Mouse (Mus musculus) c-Kit-positive CD71-negative TER-119-negative erythroid progenitor cells, embryonic 14.5 days (primary cell): Measurements from ENCODE around the gene Itfg1.
"Not testable (repeated sequence)": the region's sequence is repeated elsewhere in the genome, so short reads cannot be mapped to it uniquely, and the experiment has no call there.

Experiments
- DNase-seq: peaks from one replicate; pipeline ENCODE4 v3.0.0-alpha.2; 2013; ENCODE audit warnings: low read depth

The Itfg1 gene

GRCm38 (mm10) chr8:85840657-85841488, at the start of gene Itfg1, which contains the start of gene Phkb:
Itfg1 (minus strand) TSS chr8:85840921.
Phkb (plus strand) TSS chr8:85840959.
- DNase-seq, result peak; percentile 70

- DNase-seq, result no peak
Observed at GRCm38 (mm10) chr8:85884811-85885210, 44.1 kb upstream of the Itfg1 start.

DNA sequence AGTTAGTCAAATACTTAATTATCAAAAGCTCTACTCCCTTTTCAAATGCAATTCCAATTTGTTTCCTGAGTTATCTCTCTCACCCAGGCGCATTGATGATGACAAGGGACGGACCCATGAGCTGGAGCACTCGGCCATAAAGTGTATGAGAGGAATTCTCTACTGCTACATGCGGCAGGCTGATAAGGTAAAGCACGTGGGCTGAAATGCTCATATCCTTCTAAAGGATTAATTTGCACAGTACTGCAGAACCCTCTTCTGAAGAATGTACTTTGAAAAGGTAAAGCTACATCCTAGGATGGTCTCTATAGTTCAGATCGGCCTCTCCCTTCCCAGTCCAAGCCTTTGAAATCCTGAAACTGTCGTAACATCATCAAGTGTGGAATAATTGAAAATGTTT, 38.9 kb upstream of the Itfg1 start:
- DNase-seq, result peak; percentile 4

GRCm38 (mm10) chr8:85877976-85878375, 37.3 kb upstream of the Itfg1 start:
- no peak for DNase-seq

DNA sequence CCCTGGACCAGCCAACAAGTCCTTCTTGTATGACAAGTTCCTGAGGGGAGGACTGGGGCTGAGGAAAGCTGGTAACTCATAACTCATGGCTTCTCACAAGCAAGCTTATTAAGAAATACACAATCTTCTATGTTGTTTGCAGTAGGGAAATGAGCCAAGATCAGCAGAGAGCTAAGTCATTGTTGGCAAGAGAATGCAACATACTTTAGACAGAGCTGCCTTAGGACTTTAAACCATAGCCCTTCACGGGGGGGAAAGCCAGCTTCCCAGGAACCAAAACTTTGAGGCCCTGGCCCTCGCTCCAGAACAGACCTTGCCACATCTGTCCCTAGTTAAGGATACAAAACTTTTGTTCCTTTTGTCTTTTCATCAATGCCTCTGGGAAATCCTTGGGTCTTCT, 30.9 kb upstream of the Itfg1 start:
- DNase-seq, result no peak

DNA sequence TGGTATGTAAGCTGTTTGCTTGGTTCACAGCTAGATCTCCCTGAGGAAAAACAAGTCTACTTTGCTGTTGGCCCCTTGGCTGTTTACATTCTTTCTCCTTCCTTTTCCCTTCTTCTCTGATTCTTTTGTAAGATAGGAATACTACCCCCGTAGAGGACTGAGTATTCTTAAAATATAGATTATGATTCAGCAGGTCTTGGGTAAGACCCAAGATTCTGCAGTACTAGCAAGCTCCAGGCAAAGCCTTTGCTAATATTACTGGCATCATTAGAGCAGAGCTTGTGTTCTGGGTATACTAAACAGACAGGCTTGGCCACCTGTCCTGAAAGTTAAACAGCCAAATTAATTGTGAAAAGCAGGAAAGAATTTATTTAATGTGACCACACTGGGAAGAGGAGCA, 21.7 kb upstream of the Itfg1 start:
- DNase-seq, result no peak

DNA sequence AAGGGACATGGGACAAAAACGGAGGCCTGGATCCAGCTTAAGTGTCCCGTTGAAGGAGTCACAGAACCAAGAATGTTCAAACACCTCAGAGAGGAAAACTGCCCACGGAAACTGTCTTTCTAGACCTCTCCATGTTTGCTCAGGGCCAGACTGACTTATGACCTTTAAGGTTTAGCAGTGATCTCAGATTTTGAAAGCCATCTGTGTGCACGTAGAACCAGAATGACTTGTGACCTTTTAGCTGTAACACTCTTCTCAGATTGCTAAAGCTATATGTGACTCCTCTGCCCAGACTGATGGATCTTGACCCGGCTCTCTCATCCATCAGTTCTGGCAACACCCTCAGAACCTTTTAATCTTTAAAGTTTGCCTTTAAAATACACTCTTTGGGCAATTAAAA, 19.9 kb upstream of the Itfg1 start:
- no peak for DNase-seq

GRCm38 (mm10) chr8:85857227-85857896, 16.6 kb upstream of the Itfg1 start:
- not testable (repeated sequence) for DNase-seq

- DNase-seq, result no peak
Observed at GRCm38 (mm10) chr8:85854220-85855123, 13.8 kb upstream of the Itfg1 start.

- DNase-seq, result no peak
Observed at GRCm38 (mm10) chr8:85845887-85846286, 5.2 kb upstream of the Itfg1 start.

DNA sequence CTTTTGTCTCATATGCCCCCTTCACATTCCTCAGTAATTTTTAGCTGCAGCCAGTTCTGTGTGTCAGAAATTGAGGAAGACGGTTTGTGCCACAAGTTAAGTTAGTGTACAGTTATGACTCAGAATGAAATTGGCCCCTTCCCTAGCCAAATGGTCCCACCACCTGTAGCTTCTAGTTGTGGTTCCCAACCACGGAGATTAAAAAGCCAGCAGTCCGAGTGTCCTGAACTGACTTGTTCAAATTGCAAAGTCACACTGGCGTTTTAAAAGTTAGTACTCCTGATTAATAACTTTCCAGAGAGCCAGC, 721 bp upstream of the Itfg1 start:
- peak; percentile 32 for DNase-seq

- no peak for DNase-seq
Observed at GRCm38 (mm10) chr8:85839916-85840656, 635 bp downstream of the Itfg1 start.

DNA sequence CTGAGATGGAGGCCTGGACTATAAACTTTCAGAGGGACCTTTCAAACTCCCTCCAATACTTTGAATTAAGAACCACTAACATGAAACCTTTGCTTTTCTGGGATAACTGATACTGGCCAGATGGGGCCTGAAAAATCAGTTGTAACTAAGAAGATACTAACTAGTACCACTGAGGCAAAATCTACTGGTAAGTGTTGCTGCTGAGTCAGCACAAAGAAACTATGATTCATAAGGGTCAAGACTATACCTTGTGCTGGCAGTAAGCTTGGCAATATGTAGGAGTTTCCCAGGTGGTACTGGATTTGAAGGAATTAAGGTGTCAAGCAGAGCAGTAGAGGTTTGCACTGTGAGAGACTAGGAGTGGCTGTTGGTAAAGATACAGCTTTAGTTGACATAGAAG, 27.1 kb downstream of the Itfg1 start:
- no peak for DNase-seq

- DNase-seq, result no peak
Observed at GRCm38 (mm10) chr8:85801408-85801807, 39.3 kb downstream of the Itfg1 start.

DNA sequence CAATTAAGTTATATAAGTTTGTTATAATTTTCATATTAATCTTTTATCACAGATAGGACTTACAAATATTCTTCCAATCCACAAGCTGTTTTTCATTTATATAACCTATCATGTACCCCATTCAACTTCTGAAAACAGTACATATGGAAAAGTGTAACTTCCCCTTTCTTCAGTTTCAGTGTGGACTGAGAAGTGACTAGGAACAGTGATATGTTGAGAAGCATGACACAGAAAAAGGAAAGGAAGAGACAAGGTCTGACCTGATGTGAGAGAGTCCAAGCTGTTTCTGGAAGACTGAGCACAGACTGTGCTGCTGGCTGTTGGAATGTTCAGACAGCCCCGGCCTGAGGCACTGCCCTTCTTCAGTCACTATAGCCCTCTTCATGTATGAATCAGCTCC, 40.6 kb downstream of the Itfg1 start:
- DNase-seq, result no peak

GRCm38 (mm10) chr8:85796392-85796791, 44.3 kb downstream of the Itfg1 start:
- DNase-seq, result not testable (repeated sequence)

DNA sequence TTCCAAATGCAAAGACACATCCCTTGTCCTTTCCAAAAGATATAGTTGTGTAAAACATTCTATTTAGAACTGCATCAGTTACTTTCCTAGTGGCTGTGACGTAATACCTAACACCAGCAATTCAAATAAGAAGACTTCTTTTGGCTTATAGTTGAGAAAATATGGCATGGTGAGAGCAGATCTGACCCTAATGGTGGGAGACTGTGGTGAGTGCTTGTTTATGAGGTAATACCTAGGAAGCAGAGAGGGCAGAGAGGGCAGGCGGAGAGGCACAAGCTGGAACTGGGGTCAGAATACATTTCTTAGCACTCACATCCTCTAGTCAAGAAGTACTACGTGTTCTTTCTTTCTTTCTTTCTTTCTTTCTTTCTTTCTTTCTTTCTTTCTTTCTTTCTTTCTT, 52.4 kb downstream of the Itfg1 start:
- DNase-seq, result no peak

DNA sequence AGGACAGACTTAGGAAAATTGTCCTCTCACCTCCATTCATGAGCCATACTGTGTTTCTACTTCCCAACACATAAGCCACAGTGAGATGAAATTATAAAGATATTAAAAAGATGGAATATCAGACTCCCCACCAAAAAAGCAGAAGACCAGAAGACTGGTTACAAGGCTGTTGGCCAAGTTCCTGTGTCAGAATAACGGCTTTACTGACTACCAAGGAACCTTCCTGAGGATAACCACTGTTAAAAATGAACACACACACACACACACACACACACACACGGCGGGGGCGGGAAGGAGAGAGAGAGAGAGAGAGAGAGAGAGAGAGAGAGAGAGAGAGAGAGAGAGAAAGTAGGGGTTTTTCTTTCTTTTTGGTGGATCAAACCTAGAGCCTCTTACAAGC, 52.8 kb downstream of the Itfg1 start:
- no peak for DNase-seq

GRCm38 (mm10) chr8:85785506-85785905, 55.2 kb downstream of the Itfg1 start:
- no peak for DNase-seq

- DNase-seq, result no peak
Observed at GRCm38 (mm10) chr8:85783871-85784270, 56.9 kb downstream of the Itfg1 start.

GRCm38 (mm10) chr8:85780091-85780490, 60.6 kb downstream of the Itfg1 start:
- no peak for DNase-seq

DNA sequence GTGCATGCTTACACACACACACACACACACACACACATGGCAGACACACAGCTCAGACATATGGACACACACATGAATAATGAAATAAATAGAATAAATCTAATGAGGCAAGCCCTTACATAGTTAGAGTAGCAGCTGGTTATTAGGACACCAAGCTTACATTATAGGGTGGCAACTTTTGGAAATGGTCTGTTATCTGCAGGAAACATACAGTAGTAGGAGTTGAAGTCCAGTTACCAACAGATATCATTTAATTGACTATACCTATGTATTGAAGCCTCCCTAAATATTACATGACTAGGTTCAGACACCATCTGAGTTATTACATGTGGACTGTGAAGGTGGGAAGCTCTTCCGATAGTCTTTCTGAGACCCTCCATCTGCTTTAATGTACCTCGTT, 95.7 kb downstream of the Itfg1 start:
- DNase-seq, result no peak
